ENCODE assay signal across 26 mouse cellular contexts in the genomic region with DNA sequence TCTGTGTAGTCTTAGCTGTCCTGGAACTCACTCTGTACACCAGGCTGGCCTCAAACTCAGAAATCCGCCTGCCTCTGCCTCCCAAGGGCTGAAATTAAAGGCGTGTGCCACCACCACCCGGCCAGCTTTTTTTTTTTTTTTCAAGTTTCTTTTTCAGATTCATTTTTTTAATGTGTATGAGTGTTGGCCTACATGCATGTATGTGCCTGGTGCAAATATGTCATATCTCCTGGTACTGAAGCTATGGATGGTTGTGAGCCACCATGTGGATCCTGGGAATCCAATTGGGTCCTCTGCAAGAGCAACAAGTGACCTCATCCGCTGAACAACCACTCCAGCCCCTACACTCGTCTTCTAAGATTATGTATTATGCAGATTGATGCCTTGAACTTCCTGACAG. TPM values are rescaled to one million over a fixed set of nuclear protein-coding genes. Genes with fewer than 3 reads are reported as not detected.
DNase-seq lines count a peak whose midpoint lies in the region; TF ChIP-seq lines count a peak whose summit lies in the region.
"Had no signal": no experiment of that assay in that cellular context is flagged by ENCODE, and none has a peak within 500 bp of the region (broad histone marks: within the 10 kb centered on the region; RNA-seq: fewer than 3 reads in every experiment).

No protein-coding gene starts in this region.

- intact Hi-C loops in heart, postnatal 36 days (cut with DNase I): no loop called here

- H3K79me2 ChIP-seq in CH12.LX (replicated peaks; ENCODE audit: control insufficient read depth, extremely low read depth, insufficient read depth, poor library complexity, severe bottlenecking): no peaks in the 10 kb centered on the region
- peaks cover 6% of the 10 kb centered on the region; the same call in 1 of the 2 replicates for H3K79me2 ChIP-seq in MEL (ENCODE audit: control insufficient read depth, insufficient read depth, low read length, poor library complexity)

- no peak for TF ChIP-seq POLR2A in CH12.LX (IDR thresholded peaks at IDR 0.05; ENCODE audit: low read depth, low read length)
- TF ChIP-seq POLR2A in MEL (IDR thresholded peaks at IDR 0.05; ENCODE audit: control insufficient read depth in 1 of 2, insufficient read depth in 1 of 2, low read depth in 1 of 2, low read length in 2 of 2, poor library complexity in 1 of 2): no peak
- no peak for TF ChIP-seq POLR2A in small intestine, adult 2 months (IDR thresholded peaks at IDR 0.05; ENCODE audit: low read depth, low read length)

- dilution Hi-C loops in CH12.LX (cut with MboI; ENCODE audit: extremely low pct_ligation_motif_present, extremely low pct_unique_long_range_greater_than_20kb, low sequenced_read_pairs): no loop called here

- no peak for TF ChIP-seq RAD21 in CH12.LX (IDR thresholded peaks at IDR 0.05; ENCODE audit: low read depth, low read length)
- TF ChIP-seq RAD21 in MEL (IDR thresholded peaks at IDR 0.05; ENCODE audit: low read depth, low read length): no peak

- H3K9me3 ChIP-seq in CH12.LX (replicated peaks; ENCODE audit: low read length) (no peaks in the 10 kb centered on the region), E14TG2a.4 (ENCODE audit: low read length) (no peaks in the 10 kb centered on the region), MEL (replicated peaks; ENCODE audit: insufficient read depth, low read length) (no peaks in the 10 kb centered on the region)
- H3K9me3 ChIP-seq: embryonic facial prominence, embryonic 12.5 days; embryonic facial prominence, embryonic 15.5 days; heart, embryonic 12.5 days; heart, embryonic 15.5 days had no signal

- peak overlapping the region; percentile 34; the same call in 1 of the 2 replicates for H3K9ac ChIP-seq in CH12.LX (ENCODE audit: insufficient read depth, low read depth)
- H3K9ac ChIP-seq in MEL (ENCODE audit: control insufficient read depth, low read depth, low read length, poor library complexity, severe bottlenecking): no peak overlapping the region; the same call in none of the 2 replicates
- H3K9ac ChIP-seq: embryonic facial prominence, embryonic 12.5 days; embryonic facial prominence, embryonic 15.5 days; forebrain, postnatal 0 days; heart, embryonic 12.5 days; heart, embryonic 15.5 days; hindbrain, embryonic 14.5 days had no signal

- TF ChIP-seq CTCF in CH12.LX (conservative IDR thresholded peaks at IDR 0.05 in 1 of 2, IDR thresholded peaks at IDR 0.05 in 1 of 2; ENCODE audit: low read depth in 2 of 2, low read length in 2 of 2) (no peak), E14TG2a.4 (conservative IDR thresholded peaks at IDR 0.05; ENCODE audit: low read length) (no peak), MEL (IDR thresholded peaks at IDR 0.05 in 2 of 3, conservative IDR thresholded peaks at IDR 0.05 in 1 of 3; ENCODE audit: control insufficient read depth in 1 of 3, insufficient read depth in 1 of 3, low read depth in 2 of 3, low read length in 3 of 3, poor library complexity in 1 of 3, severe bottlenecking in 1 of 3) (no peak)
- TF ChIP-seq CTCF in small intestine, adult 2 months (IDR thresholded peaks at IDR 0.05; ENCODE audit: extremely low read depth, insufficient read length, insufficient replicate concordance, low read depth, low read length): no peak

- DNase-seq in CH12.LX (ENCODE audit: extremely low read depth) (no peak), MEL (ENCODE audit: low read depth, low spot score) (no peak)
- no peak for DNase-seq in heart, postnatal 36 days
- DNase-seq in right cerebral cortex, adult 2 months (ENCODE audit: low spot score in 2 of 2): no peak
- DNase-seq: adrenal gland, postnatal 10 days; adrenal gland, postnatal 36 days; cerebellum, postnatal 25 days; forebrain, postnatal 0 days; gastrocnemius, adult 2 months; gastrocnemius, postnatal 25 days; kidney, adult 11 months had no signal

- H3K27me3 ChIP-seq in CH12.LX (replicated peaks) (no peaks in the 10 kb centered on the region), E14TG2a.4 (ENCODE audit: insufficient read depth, low read length) (no peaks in the 10 kb centered on the region), MEL (ENCODE audit: control insufficient read depth in 1 of 2, insufficient read depth in 2 of 2, low read length in 2 of 2) (no peaks in the 10 kb centered on the region)
- no peaks in the 10 kb centered on the region for H3K27me3 ChIP-seq in small intestine, adult 2 months (ENCODE audit: control insufficient read depth, insufficient read depth, low read length)
- H3K27me3 ChIP-seq: heart, embryonic 15.5 days; Patski had no signal

- 66% methylated on average over 5 of the region's 5 CpGs for WGBS in small intestine, adult 2 months

- H3K4me1 ChIP-seq in CH12.LX (ENCODE audit: control insufficient read depth in 1 of 2, insufficient read depth in 2 of 2) (peaks cover 43 to 57% of the 10 kb centered on the region in 2 experiments), E14TG2a.4 (replicated peaks; ENCODE audit: low read depth, low read length) (peaks cover 83% of the 10 kb centered on the region), MEL (ENCODE audit: control insufficient read depth in 1 of 2, insufficient read depth in 2 of 2, low read length in 2 of 2) (peaks cover 4 to 46% of the 10 kb centered on the region in 2 experiments)
- H3K4me1 ChIP-seq in small intestine, adult 2 months (ENCODE audit: control insufficient read depth, insufficient read depth, insufficient read length, low read length): peaks cover 38% of the 10 kb centered on the region

- H3K36me3 ChIP-seq in CH12.LX (replicated peaks in 1 of 2; ENCODE audit: control insufficient read depth in 1 of 2, insufficient read depth in 1 of 2, low read length in 1 of 2) (peaks cover 0 to 3% of the 10 kb centered on the region in 2 experiments), E14TG2a.4 (ENCODE audit: insufficient read depth, low read length) (peaks cover 14% of the 10 kb centered on the region; the same call in 1 of the 2 replicates), MEL (ENCODE audit: control insufficient read depth in 1 of 2, insufficient read depth in 2 of 2, low read length in 2 of 2) (peaks cover 0 to 37% of the 10 kb centered on the region in 2 experiments; a peak in 2 of 4 replicates)
- 0 out of 2 replicates have a peak, but pooled peaks cover 2% of the 10 kb centered on the region for H3K36me3 ChIP-seq in small intestine, adult 2 months (ENCODE audit: control insufficient read depth, insufficient read depth, low read length)
- H3K36me3 ChIP-seq: embryonic facial prominence, embryonic 12.5 days; embryonic facial prominence, embryonic 15.5 days; heart, embryonic 12.5 days; heart, embryonic 15.5 days had no signal

- in situ Hi-C loops in CH12.LX (cut with MboI; ENCODE audit: low pct_ligation_motif_present, low pct_unique_long_range_greater_than_20kb, low sequenced_read_pairs): no loop called here

- H3K27ac ChIP-seq in CH12.LX (ENCODE audit: insufficient read depth, low read depth) (peak overlapping the region; percentile 22; the same call in 1 of the 2 replicates), MEL (ENCODE audit: control insufficient read depth, low read depth, low read length) (peak overlapping the region; percentile 91)
- H3K27ac ChIP-seq in small intestine, adult 2 months (ENCODE audit: insufficient read depth, low read depth, low read length): peak overlapping the region; percentile 10; the same call in 1 of the 2 replicates
- H3K27ac ChIP-seq: embryonic facial prominence, embryonic 12.5 days; embryonic facial prominence, embryonic 15.5 days; gastrocnemius, adult 2 months; heart, embryonic 15.5 days; hindbrain, embryonic 14.5 days had no signal

- H3K4me3 ChIP-seq in CH12.LX (replicated peaks in 1 of 3; ENCODE audit: low read depth in 2 of 3, low read length in 2 of 3, poor library complexity in 1 of 3): no peak overlapping the region
- H3K4me3 ChIP-seq in E14TG2a.4 (replicated peaks; ENCODE audit: low read length): peak overlapping the region; percentile 91
- no peak overlapping the region for H3K4me3 ChIP-seq in MEL (ENCODE audit: control insufficient read depth in 1 of 2, insufficient read depth in 1 of 2, low read depth in 2 of 2, low read length in 2 of 2)
- H3K4me3 ChIP-seq in small intestine, adult 2 months (ENCODE audit: low read depth, low read length): no peak overlapping the region
- H3K4me3 ChIP-seq: embryonic facial prominence, embryonic 12.5 days; embryonic facial prominence, embryonic 15.5 days; gastrocnemius, adult 2 months; heart, embryonic 12.5 days; heart, embryonic 15.5 days had no signal

- H3K4me2 ChIP-seq in CH12.LX (ENCODE audit: insufficient read depth, low read depth, poor library complexity, severe bottlenecking): 0 out of 2 replicates have a peak overlapping the region, but pooled peaks have one; percentile 53
- H3K4me2 ChIP-seq: embryonic facial prominence, embryonic 12.5 days; embryonic facial prominence, embryonic 15.5 days; heart, embryonic 12.5 days; heart, embryonic 15.5 days had no signal

- TF ChIP-seq EP300 in CH12.LX (IDR thresholded peaks at IDR 0.05; ENCODE audit: low read length) (no peak), MEL (IDR thresholded peaks at IDR 0.05; ENCODE audit: low read depth in 1 of 2, low read length in 2 of 2) (no peak)

RNA-seq across cellular contexts. Expression of gene Hook2, which starts 3.0 kb away (rescaled TPM):
- 17.6 and 24.7 TPM in 2 replicates for total RNA-seq in CH12.LX (2012; rRNA removed)
- 7.1 TPM in 2 replicates for total RNA-seq in CH12.LX (2014; rRNA removed)
- 9.8 and 11.7 TPM in 2 replicates for polyA plus RNA-seq in CH12.LX (2012; ENCODE audit: insufficient read length, low read depth)
- total RNA-seq in MEL (2012; rRNA removed): 10.5 and 11.5 TPM in 2 replicates
- 10 to 100 TPM in 1 of 2 experiments, not detected in 1; 17.5 TPM for polyA plus RNA-seq in MEL (2012; ENCODE audit: insufficient read depth in 1 of 2, insufficient read length in 2 of 2, low read depth in 1 of 2, low replicate concordance in 2 of 2, missing spikeins in 1 of 2)
- polyA plus RNA-seq in small intestine, adult 2 months (2012; rRNA removed): 26.3 and 56.9 TPM in 2 replicates
- total RNA-seq in heart, postnatal 36 days (2021): 1 to 10 TPM; 2.7 to 2.9 TPM

RNA-seq across cellular contexts. Expression of gene Junb, which starts 8.9 kb away (rescaled TPM):
- 226 and 342 TPM in 2 replicates for total RNA-seq in CH12.LX (2012; rRNA removed)
- total RNA-seq in CH12.LX (2014; rRNA removed): 175 and 217 TPM in 2 replicates
- polyA plus RNA-seq in CH12.LX (2012; ENCODE audit: insufficient read length, low read depth): 63.4 and 66.4 TPM in 2 replicates
- 49.6 and 72.7 TPM in 2 replicates for total RNA-seq in MEL (2012; rRNA removed)
- polyA plus RNA-seq in MEL (2012; ENCODE audit: insufficient read depth in 1 of 2, insufficient read length in 2 of 2, low read depth in 1 of 2, low replicate concordance in 2 of 2, missing spikeins in 1 of 2): 10 to 100 TPM in 1 of 2 experiments, not detected in 1; 41.6 TPM
- polyA plus RNA-seq in small intestine, adult 2 months (2012; rRNA removed): 122 and 329 TPM in 2 replicates
- 10 to 100 TPM; 14.9 to 26.9 TPM for total RNA-seq in heart, postnatal 36 days (2021)

RNA-seq across cellular contexts. Expression of gene Rnaseh2a, which starts 17.8 kb away (rescaled TPM):
- 104 and 115 TPM in 2 replicates for total RNA-seq in CH12.LX (2012; rRNA removed)
- 71.6 and 76.2 TPM in 2 replicates for total RNA-seq in CH12.LX (2014; rRNA removed)
- 83.1 and 88.1 TPM in 2 replicates for polyA plus RNA-seq in CH12.LX (2012; ENCODE audit: insufficient read length, low read depth)
- total RNA-seq in MEL (2012; rRNA removed): 105 TPM in 2 replicates
- polyA plus RNA-seq in MEL (2012; ENCODE audit: insufficient read depth in 1 of 2, insufficient read length in 2 of 2, low read depth in 1 of 2, low replicate concordance in 2 of 2, missing spikeins in 1 of 2): 100 to 1,000 TPM in 1 of 2 experiments, not detected in 1; 109 TPM
- polyA plus RNA-seq in small intestine, adult 2 months (2012; rRNA removed): 14.5 and 29.1 TPM in 2 replicates
- 10 to 100 TPM; 48.6 to 56.7 TPM for total RNA-seq in heart, postnatal 36 days (2021)

RNA-seq across cellular contexts. Expression of gene Prdx2, which starts 18.0 kb away (rescaled TPM):
- total RNA-seq in CH12.LX (2012; rRNA removed): 218 and 231 TPM in 2 replicates
- total RNA-seq in CH12.LX (2014; rRNA removed): 231 and 232 TPM in 2 replicates
- polyA plus RNA-seq in CH12.LX (2012; ENCODE audit: insufficient read length, low read depth): 158 and 159 TPM in 2 replicates
- 502 and 643 TPM in 2 replicates for total RNA-seq in MEL (2012; rRNA removed)
- polyA plus RNA-seq in MEL (2012; ENCODE audit: insufficient read depth in 1 of 2, insufficient read length in 2 of 2, low read depth in 1 of 2, low replicate concordance in 2 of 2, missing spikeins in 1 of 2): 100 to 1,000 TPM; 679 to 773 TPM
- 70.6 and 141 TPM in 2 replicates for polyA plus RNA-seq in small intestine, adult 2 months (2012; rRNA removed)
- 100 to 1,000 TPM; 633 to 676 TPM for total RNA-seq in heart, postnatal 36 days (2021)

RNA-seq across cellular contexts. Expression of gene Gm49661, which starts 18.2 kb away (rescaled TPM):
- total RNA-seq in CH12.LX (2012; rRNA removed) (1.8 and 3.1 TPM in 2 replicates), CH12.LX (2014; rRNA removed) (not detected in 2 replicates), MEL (2012; rRNA removed) (3.9 and 4.7 TPM in 2 replicates)
- polyA plus RNA-seq in CH12.LX (2012; ENCODE audit: insufficient read length, low read depth) (not detected in 2 replicates), MEL (2012; ENCODE audit: insufficient read depth in 1 of 2, insufficient read length in 2 of 2, low read depth in 1 of 2, low replicate concordance in 2 of 2, missing spikeins in 1 of 2) (not detected)
- 3.2 TPM in 1 of 2 replicates, not detected in the other for polyA plus RNA-seq in small intestine, adult 2 months (2012; rRNA removed)
- 1 to 10 TPM in 1 of 2 experiments, not detected in 1; 1.0 TPM for total RNA-seq in heart, postnatal 36 days (2021)
- total RNA-seq: common myeloid progenitor, adult 5-6 weeks; forebrain, postnatal 0 days; gastrocnemius, adult 2 months; gastrocnemius, postnatal 25 days had no signal
- polyA plus RNA-seq: C2C12; CD4-positive, CD25-positive, alpha-beta regulatory T cell, adult 4 months; embryonic facial prominence, embryonic 12.5 days; embryonic facial prominence, embryonic 15.5 days; forebrain, embryonic 11.5 days; forebrain, embryonic 14.5 days; forebrain, postnatal 0 days; frontal cortex, adult 2 months; heart, embryonic 12.5 days; heart, embryonic 15.5 days; hindbrain, embryonic 11.5 days; hindbrain, embryonic 14.5 days had no signal

Comparison
In these comparisons a context has a peak if more than half of its experiments do, and no peak if none do; other contexts are left out.
1. H3K27ac ChIP-seq: peak in every context shown above with its lines; median percentile 91 in MEL; 22 in CH12.LX; 10 in small intestine, adult 2 months.
2. Of the 35 proteins assayed by ChIP-seq in both MEL and CH12.LX: peak only in MEL: none; only in CH12.LX: ZNF384; in both: none; in neither: 34.